Mouse (Mus musculus) G1E (cell line): ENCODE results near the gene Ccr4. TPM values are rescaled to one million over a fixed set of nuclear protein-coding genes. Genes with fewer than 3 reads are reported as not detected.

Experiments
- ATAC-seq: 2 replicates; pipeline ENCODE4 v1.8.0; 2016; ENCODE audit warnings: mild to moderate bottlenecking; ENCODE audit not compliant: insufficient number of reproducible peaks, poor library complexity, low FRiP score, severe bottlenecking; ENCODE audit errors: extremely low read depth
- DNase-seq: peaks from one replicate; pipeline ENCODE4 v3.0.0; 2012; ENCODE audit warnings: low spot score
- H3K27me3 ChIP-seq: 2 replicates; pipeline ENCODE4 v1.6.1; 2012; ENCODE audit warnings: mild to moderate bottlenecking, low read length, inconsistent platforms; ENCODE audit not compliant: insufficient read depth
- H3K36me3 ChIP-seq: replicated peaks from 2 replicates; pipeline ENCODE3; 2012; ENCODE audit warnings: mild to moderate bottlenecking, inconsistent platforms
- H3K4me1 ChIP-seq: 2 replicates; pipeline ENCODE4 v1.6.1; 2012; ENCODE audit warnings: low read depth, low read length, inconsistent platforms, mixed read lengths; ENCODE audit not compliant: insufficient read depth
- H3K4me3 ChIP-seq: 2 replicates; pipeline ENCODE4 v1.5.1; 2012; ENCODE audit warnings: low read depth, mild to moderate bottlenecking, inconsistent platforms, low read length, moderate library complexity, mixed read lengths
- H3K9me3 ChIP-seq: replicated peaks from 2 replicates; pipeline ENCODE4 v1.6.1; 2012; ENCODE audit warnings: inconsistent platforms
- CTCF ChIP-seq: IDR thresholded peaks from 2 replicates; pipeline ENCODE4 v1.5.1; 2012; ENCODE audit warnings: low read depth, low read length, inconsistent platforms, mixed read lengths
- GATA1 ChIP-seq: IDR thresholded peaks from 2 replicates; pipeline ENCODE4 v1.6.1; 2012; ENCODE audit warnings: borderline replicate concordance, low read length, inconsistent platforms, mixed read lengths
- GATA2 ChIP-seq: IDR thresholded peaks from 2 replicates; pipeline ENCODE4 v1.6.1; 2012; ENCODE audit warnings: low read depth, low read length, inconsistent platforms, borderline replicate concordance
- POLR2AphosphoS5 ChIP-seq: IDR thresholded peaks from 2 replicates; pipeline ENCODE4 v1.6.1; 2012; ENCODE audit warnings: low read depth, low read length, inconsistent platforms; ENCODE audit not compliant: insufficient replicate concordance
- TAL1 ChIP-seq: conservative IDR thresholded peaks from 2 replicates; pipeline ENCODE4 v1.6.1; 2012; ENCODE audit warnings: low read depth, low read length, inconsistent platforms, mixed read lengths
- polyA plus RNA-seq: library from polyadenylated mRNA; stranded (reverse); fragments of >175 nt; gene quantifications from 2 replicates; pipeline ENCODE4 v1.2.3, GENCODE M21; 2012
- total RNA-seq, 2 experiments: library from RNA; stranded (forward) in 1 of 2; stranded (reverse) in 1 of 2; fragments of 200-1000 nt in 1 of 2; fragments of >200 nt in 1 of 2; fragmentation: Nextera tagmentation in 1 of 2; gene quantifications; 2 replicates each; pipeline ENCODE4 v1.2.3; 2014 to 2017

Gene Ccr4
- total and polyA plus RNA-seq, 3 experiments = not detected

DNA sequence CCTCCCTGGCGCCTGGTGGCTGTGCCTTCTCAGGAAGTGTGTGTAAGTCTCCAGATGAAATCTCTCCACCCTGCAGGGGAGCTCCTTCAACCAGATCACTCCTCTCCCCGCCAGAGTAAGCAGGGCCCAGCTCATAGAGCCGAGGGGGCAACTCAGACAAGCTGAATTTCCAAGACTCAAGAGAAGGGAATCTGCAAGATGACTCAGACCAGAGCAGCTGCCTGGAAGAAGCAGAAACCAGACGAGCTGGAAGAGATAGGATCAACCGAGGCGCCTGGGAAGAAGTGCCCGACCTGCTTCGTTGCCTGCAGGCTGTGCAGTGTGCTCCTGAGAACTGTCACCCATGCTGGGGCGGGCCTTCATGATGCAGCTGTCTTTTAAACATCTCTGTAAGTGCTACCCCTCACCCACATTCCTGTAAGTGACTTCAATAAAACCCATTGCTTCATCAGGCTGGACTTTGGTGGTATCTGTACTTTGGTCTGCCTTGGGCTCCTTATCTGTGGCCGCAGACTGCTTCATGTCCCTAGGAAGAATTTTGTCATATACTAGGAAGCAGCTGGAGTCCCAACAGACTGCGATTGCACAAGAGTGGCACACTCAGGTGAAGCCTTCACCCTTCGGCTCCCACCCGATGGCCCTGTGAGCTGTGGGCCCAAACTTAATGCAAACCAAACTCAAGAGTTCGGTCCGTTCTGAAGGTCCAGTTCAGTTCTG lies 1.8 kb downstream of the Ccr4 start:
- Histone ChIP-seq H3K4me1 (peaks cover 22% of the 10 kb centered on the region), H3K4me3 (no peak overlapping the region), H3K9me3 (no peaks in the 10 kb centered on the region), H3K27me3 (peaks cover 10% of the 10 kb centered on the region), H3K36me3 (no peaks in the 10 kb centered on the region)
- TF ChIP-seq POLR2AphosphoS5 = no peak
- TF ChIP-seq TAL1 = 0 out of 2 replicates have a peak, but pooled peaks have one; percentile 9
- no peak for DNase-seq
- ATAC-seq = peak; percentile 36

DNA sequence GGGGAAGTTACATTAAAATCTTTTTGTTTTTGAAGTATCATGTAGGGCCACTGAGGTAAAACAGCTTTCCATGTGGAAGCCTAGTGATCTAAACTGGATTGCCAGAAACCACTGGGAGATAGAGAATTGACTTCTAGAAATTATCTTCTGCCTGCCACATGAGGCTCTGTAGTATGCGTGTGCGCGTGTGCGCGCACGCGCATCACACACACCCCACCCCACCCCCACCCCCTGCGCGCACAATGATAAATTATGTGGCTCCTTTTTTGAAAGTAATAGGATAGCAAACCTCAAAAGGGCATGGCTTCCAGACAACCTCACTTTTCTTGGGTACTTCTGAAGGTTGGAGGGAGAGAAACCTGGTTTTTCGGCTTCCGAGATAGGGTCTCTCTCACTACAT lies 2.8 kb downstream of the Ccr4 start:
- no peaks in the 10 kb centered on the region for H3K36me3 ChIP-seq
- DNase-seq (no peak), ATAC-seq (no peak)
- H3K4me1 ChIP-seq = peaks cover 22% of the 10 kb centered on the region
- no peak overlapping the region for H3K4me3 ChIP-seq
- TF ChIP-seq TAL1 (no peak), GATA2 (no peak), POLR2AphosphoS5 (no peak), GATA1 (no peak), CTCF (no peak)
- H3K9me3 ChIP-seq = no peaks in the 10 kb centered on the region
- H3K27me3 ChIP-seq = peaks cover 10% of the 10 kb centered on the region

- Histone ChIP-seq H3K4me1 (peaks cover 22% of the 10 kb centered on the region), H3K9me3 (no peaks in the 10 kb centered on the region), H3K36me3 (no peaks in the 10 kb centered on the region), H3K27me3 (peaks cover 12% of the 10 kb centered on the region), H3K4me3 (no peak overlapping the region)
- DNase-seq = no peak
- TF ChIP-seq CTCF = no peak
- ATAC-seq = no peak
Measured at GRCm38 (mm10) chr9:114501111-114501510, 3.6 kb downstream of the Ccr4 start.

DNA sequence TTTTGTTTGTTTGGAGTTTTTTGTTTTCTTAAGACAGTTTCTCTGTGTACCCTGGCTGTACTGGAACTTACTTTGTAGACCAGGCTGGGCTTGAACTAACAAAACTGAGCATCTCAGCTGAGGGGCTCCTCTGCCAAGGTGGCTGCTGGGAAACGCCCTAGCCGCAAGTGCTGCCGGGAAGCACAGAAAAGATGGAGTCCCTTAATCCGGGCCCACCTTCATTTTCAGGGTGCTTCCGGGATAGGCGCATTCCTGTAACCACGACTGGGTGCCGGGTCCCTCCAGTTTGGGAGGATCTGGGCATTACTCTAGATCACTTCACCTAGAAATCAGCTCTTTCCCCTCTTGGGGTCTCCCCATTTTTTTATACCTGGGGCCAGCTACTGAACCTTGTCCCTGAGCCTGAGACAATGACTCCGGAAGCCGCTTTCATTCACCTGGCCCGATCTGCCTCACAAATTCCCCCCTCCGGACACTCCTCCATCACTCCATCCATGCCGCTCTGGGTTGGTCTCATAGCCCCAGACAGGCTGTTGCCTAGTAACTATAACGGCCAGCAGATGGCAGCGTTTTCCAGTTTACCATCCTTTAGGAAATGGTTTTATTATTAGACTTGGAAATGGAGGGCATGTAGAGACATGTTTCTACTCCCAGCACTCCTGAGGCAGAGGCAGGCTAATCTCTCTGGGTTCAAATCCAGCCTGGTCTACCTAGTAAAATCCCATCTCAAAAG lies 4.8 kb downstream of the Ccr4 start:
- TF ChIP-seq TAL1 = no peak
- no peak for TF ChIP-seq GATA2
- TF ChIP-seq POLR2AphosphoS5 = no peak
- TF ChIP-seq CTCF = no peak
- no peak for TF ChIP-seq GATA1
- DNase-seq (no peak), ATAC-seq (no peak)

GRCm38 (mm10) chr9:114498218-114498617 lies 6.5 kb downstream of the Ccr4 start:
- H3K9me3 ChIP-seq = no peaks in the 10 kb centered on the region
- DNase-seq = peak; percentile 23
- H3K36me3 ChIP-seq = no peaks in the 10 kb centered on the region
- H3K4me1 ChIP-seq = peaks cover 20% of the 10 kb centered on the region
- no peak overlapping the region for H3K4me3 ChIP-seq
- H3K27me3 ChIP-seq = peaks cover 16% of the 10 kb centered on the region
- TF ChIP-seq POLR2AphosphoS5 = no peak
- peak; percentile 44; the same call in 1 of the 2 replicates for TF ChIP-seq CTCF
- no peak for TF ChIP-seq TAL1
- 0 out of 2 replicates have a peak, but pooled peaks have one; percentile 50 for ATAC-seq

More for the DNA sequence above, 4.8 kb downstream of the Ccr4 start:
- Histone ChIP-seq H3K36me3 (no peaks in the 10 kb centered on the region), H3K4me3 (no peak overlapping the region), H3K4me1 (peaks cover 22% of the 10 kb centered on the region), H3K27me3 (peaks cover 17% of the 10 kb centered on the region), H3K9me3 (no peaks in the 10 kb centered on the region)

GRCm38 (mm10) chr9:114496469-114496868 lies 8.2 kb downstream of the Ccr4 start:
- Histone ChIP-seq H3K36me3 (no peaks in the 10 kb centered on the region), H3K27me3 (peaks cover 8% of the 10 kb centered on the region; the same call in 1 of the 2 replicates), H3K4me3 (no peak overlapping the region), H3K4me1 (peaks cover 9% of the 10 kb centered on the region), H3K9me3 (no peaks in the 10 kb centered on the region)
- ATAC-seq (no peak), DNase-seq (no peak)
- TF ChIP-seq POLR2AphosphoS5 = no peak
- TF ChIP-seq GATA1 = no peak
- no peak for TF ChIP-seq TAL1
- TF ChIP-seq CTCF = no peak
- TF ChIP-seq GATA2 = no peak
